Mouse (Mus musculus) megakaryocyte-erythroid progenitor cell, adult 5-6 weeks (primary cell): Measurements from ENCODE around the gene Rps21. TPM values are rescaled to one million over a fixed set of nuclear protein-coding genes. Genes with fewer than 3 reads are reported as not detected.
"Not testable (repeated sequence)": the region's sequence is repeated elsewhere in the genome, so short reads cannot be mapped to it uniquely, and the experiment has no call there.

Source experiments
- ATAC-seq: replicated peaks from 2 replicates; pipeline ENCODE4 v1.8.0; 2016; ENCODE audit warnings: mild to moderate bottlenecking, inconsistent platforms; ENCODE audit not compliant: severe bottlenecking, poor library complexity, low FRiP score, low TSS enrichment
- total RNA-seq, 2 experiments: library from RNA; stranded (forward) in 1 of 2; stranded (reverse) in 1 of 2; fragments of 200-1000, 215-1000 nt in 1 of 2; fragments of >200 nt in 1 of 2; fragmentation: Nextera tagmentation in 1 of 2; gene quantifications; 2 replicates each; pipeline ENCODE4 v1.2.3; 2014 to 2017

Gene Rps21
- total RNA-seq, 2 experiments from 2014 or later: 2,831 to 4,041 TPM

GRCm38 (mm10) chr2:180256296-180257000 is 729 bp upstream of the Rps21 start:
- peak; percentile 24 for ATAC-seq

- no peak for ATAC-seq
Observed at GRCm38 (mm10) chr2:180257963-180258865, 1.0 kb downstream of the Rps21 start.

GRCm38 (mm10) chr2:180258951-180259484 is 1.8 kb downstream of the Rps21 start:
- ATAC-seq: not testable (repeated sequence)

- ATAC-seq: not testable (repeated sequence)
Observed at GRCm38 (mm10) chr2:180259826-180260609, 2.8 kb downstream of the Rps21 start.

GRCm38 (mm10) chr2:180260610-180261480 is 3.7 kb downstream of the Rps21 start:
- ATAC-seq: no peak

- ATAC-seq: no peak
Observed at GRCm38 (mm10) chr2:180261901-180262300, 4.7 kb downstream of the Rps21 start.

- ATAC-seq: no peak
Observed at GRCm38 (mm10) chr2:180262441-180262840, 5.3 kb downstream of the Rps21 start.

- ATAC-seq: no peak
Observed at GRCm38 (mm10) chr2:180262891-180263290, 5.7 kb downstream of the Rps21 start.

- no peak for ATAC-seq
Observed at GRCm38 (mm10) chr2:180267955-180268354, 10.8 kb downstream of the Rps21 start.

- no peak for ATAC-seq
Observed at GRCm38 (mm10) chr2:180269329-180269728, 12.2 kb downstream of the Rps21 start.

- ATAC-seq: no peak
Observed at GRCm38 (mm10) chr2:180270537-180271255, 13.5 kb downstream of the Rps21 start.

GRCm38 (mm10) chr2:180271804-180272395 is 14.7 kb downstream of the Rps21 start:
- ATAC-seq: no peak

- no peak for ATAC-seq
Observed at GRCm38 (mm10) chr2:180272884-180273321, 15.7 kb downstream of the Rps21 start.

GRCm38 (mm10) chr2:180273394-180274244 is 16.4 kb downstream of the Rps21 start, which contains the start of gene Cables2:
TSS of gene Cables2 (minus strand) at chr2:180273496.
- peak; percentile 85 for ATAC-seq

GRCm38 (mm10) chr2:180274523-180274922 is 17.3 kb downstream of the Rps21 start:
- ATAC-seq: no peak

GRCm38 (mm10) chr2:180275836-180276235 is 18.7 kb downstream of the Rps21 start:
- ATAC-seq: peak; percentile 57

GRCm38 (mm10) chr2:180276385-180276784 is 19.2 kb downstream of the Rps21 start:
- ATAC-seq: no peak
